Mouse (Mus musculus): ENCODE results near the gene Zfp61. TPM values are rescaled to one million over a fixed set of nuclear protein-coding genes. Genes with fewer than 3 reads are reported as not detected.

The Zfp61 gene
- polyA plus RNA-seq, 1 experiment from 2014 or later = 49.2 TPM

Small RNA genes within 50 kb of the gene (microRNA-seq; reads per million reads assigned to microRNA genes)
- not detected for gene Gm27592

Other genes with a start within 250 kb of the Zfp61 start
- gene Vmn1r183, start 248.0 kb downstream of the Zfp61 start, polyA plus RNA-seq (2015; fragmentation: Nextera tagmentation; extraction: Ambion mirVana) = not detected in 2 replicates
- 19.1 and 20.4 TPM in 2 replicates for gene Zfp180, start 219.3 kb downstream of the Zfp61 start, polyA plus RNA-seq (2015; fragmentation: Nextera tagmentation; extraction: Ambion mirVana)
- 6.9 and 7.9 TPM in 2 replicates for gene Zfp112, start 188.9 kb downstream of the Zfp61 start, polyA plus RNA-seq (2015; fragmentation: Nextera tagmentation; extraction: Ambion mirVana)
- 16.9 and 19.7 TPM in 2 replicates for gene Zfp235, start 167.1 kb downstream of the Zfp61 start, polyA plus RNA-seq (2015; fragmentation: Nextera tagmentation; extraction: Ambion mirVana)
- 5.2 and 6.1 TPM in 2 replicates for gene Zfp114, start 126.2 kb downstream of the Zfp61 start, polyA plus RNA-seq (2015; fragmentation: Nextera tagmentation; extraction: Ambion mirVana)
- 10.4 and 11.7 TPM in 2 replicates for gene Zfp111, start 89.8 kb downstream of the Zfp61 start, polyA plus RNA-seq (2015; fragmentation: Nextera tagmentation; extraction: Ambion mirVana)
- gene Zfp109, start 63.7 kb downstream of the Zfp61 start, polyA plus RNA-seq (2015; fragmentation: Nextera tagmentation; extraction: Ambion mirVana) = 4.7 and 5.1 TPM in 2 replicates
- gene Zfp108, start 46.4 kb downstream of the Zfp61 start, polyA plus RNA-seq (2015; fragmentation: Nextera tagmentation; extraction: Ambion mirVana) = 5.5 and 6.1 TPM in 2 replicates
- gene Zfp93, start 30.8 kb downstream of the Zfp61 start, polyA plus RNA-seq (2015; fragmentation: Nextera tagmentation; extraction: Ambion mirVana) = 9.1 and 10.2 TPM in 2 replicates
- gene Zfp94, start 15.4 kb upstream of the Zfp61 start, polyA plus RNA-seq (2015; fragmentation: Nextera tagmentation; extraction: Ambion mirVana) = 12.2 and 12.8 TPM in 2 replicates
- not detected in 2 replicates for gene Tescl, start 32.7 kb upstream of the Zfp61 start, polyA plus RNA-seq (2015; fragmentation: Nextera tagmentation; extraction: Ambion mirVana)
- 55.8 and 59.7 TPM in 2 replicates for gene Lypd5, start 48.0 kb upstream of the Zfp61 start, polyA plus RNA-seq (2015; fragmentation: Nextera tagmentation; extraction: Ambion mirVana)
- 3.0 and 3.4 TPM in 2 replicates for gene Kcnn4, start 69.0 kb upstream of the Zfp61 start, polyA plus RNA-seq (2015; fragmentation: Nextera tagmentation; extraction: Ambion mirVana)
- gene Smg9, start 98.4 kb upstream of the Zfp61 start, polyA plus RNA-seq (2015; fragmentation: Nextera tagmentation; extraction: Ambion mirVana) = 23.2 and 23.6 TPM in 2 replicates
- 0.17 TPM in 1 of 2 replicates, not detected in the other for gene Irgc1, start 151.1 kb upstream of the Zfp61 start, polyA plus RNA-seq (2015; fragmentation: Nextera tagmentation; extraction: Ambion mirVana)
- 8.1 and 10.1 TPM in 2 replicates for gene Plaur, start 161.3 kb upstream of the Zfp61 start, polyA plus RNA-seq (2015; fragmentation: Nextera tagmentation; extraction: Ambion mirVana)
- gene Cadm4, start 180.8 kb upstream of the Zfp61 start, polyA plus RNA-seq (2015; fragmentation: Nextera tagmentation; extraction: Ambion mirVana) = 5.0 and 6.3 TPM in 2 replicates
- 40.8 and 44.3 TPM in 2 replicates for gene Zfp428, start 205.8 kb upstream of the Zfp61 start, polyA plus RNA-seq (2015; fragmentation: Nextera tagmentation; extraction: Ambion mirVana)
- gene AC161166.1, start 211.2 kb upstream of the Zfp61 start, polyA plus RNA-seq (2015; fragmentation: Nextera tagmentation; extraction: Ambion mirVana) = 0.32 TPM in 2 replicates
- 8.2 and 8.3 TPM in 2 replicates for gene Irgq, start 229.5 kb upstream of the Zfp61 start, polyA plus RNA-seq (2015; fragmentation: Nextera tagmentation; extraction: Ambion mirVana)
- gene Pinlyp, start 244.9 kb upstream of the Zfp61 start, polyA plus RNA-seq (2015; fragmentation: Nextera tagmentation; extraction: Ambion mirVana) = 5.1 and 7.8 TPM in 2 replicates
- gene Xrcc1, start 245.1 kb upstream of the Zfp61 start, polyA plus RNA-seq (2015; fragmentation: Nextera tagmentation; extraction: Ambion mirVana) = 110 and 125 TPM in 2 replicates

Data from limb, embryonic 15.5 days (tissue).